Mouse (Mus musculus) midbrain, postnatal 0 days (tissue): ENCODE data around the gene Il11ra1. TPM values are rescaled to one million over a fixed set of nuclear protein-coding genes. Genes with fewer than 3 reads are reported as not detected.

Source experiments
- ATAC-seq: fragments of 200-750 bp; cut with Nextera tagmentation; 2 replicates; pipeline ENCODE4 v1.8.0; 2017; ENCODE audit warnings: moderate number of reproducible peaks, mild to moderate bottlenecking, moderate TSS enrichment, moderate library complexity; ENCODE audit not compliant: low FRiP score
- DNase-seq: peaks from one replicate; pipeline ENCODE4 v3.0.0-alpha.2; 2015; ENCODE audit warnings: low spot score
- H3K27ac ChIP-seq: fragments of 300-500 bp; sonication (generic); 2 replicates; pipeline ENCODE4 v1.5.1; 2014; ENCODE audit warnings: low read depth, mild to moderate bottlenecking, low read length, mixed read lengths
- H3K27me3 ChIP-seq: fragments of 300-500 bp; sonication (generic); 2 replicates; pipeline ENCODE4 v1.6.1; 2014; ENCODE audit warnings: low read length, control low read depth, mixed read lengths; ENCODE audit not compliant: insufficient read depth
- H3K36me3 ChIP-seq: fragments of 300-500 bp; sonication (generic); 2 replicates; pipeline ENCODE4 v1.6.1; 2014; ENCODE audit warnings: low read length, control low read depth, mixed read lengths; ENCODE audit not compliant: insufficient read depth
- H3K4me1 ChIP-seq: fragments of 300-500 bp; sonication (generic); 2 replicates; pipeline ENCODE4 v1.6.1; 2014; ENCODE audit warnings: mild to moderate bottlenecking, control low read depth, antibody characterized with exemption, low read length, mixed read lengths; ENCODE audit not compliant: insufficient read depth
- H3K4me2 ChIP-seq: fragments of 300-500 bp; sonication (generic); 2 replicates; pipeline ENCODE4 v1.6.1; 2014; ENCODE audit warnings: low read depth, mild to moderate bottlenecking, low read length, mixed read lengths; ENCODE audit not compliant: poor library complexity, severe bottlenecking
- H3K4me3 ChIP-seq: fragments of 300-500 bp; sonication (generic); 2 replicates; pipeline ENCODE4 v1.5.1; 2014; ENCODE audit warnings: low read depth, mild to moderate bottlenecking, low read length, moderate library complexity
- H3K9ac ChIP-seq: fragments of 300-500 bp; sonication (generic); replicated peaks from 2 replicates; pipeline ENCODE4 v1.6.1; 2014; ENCODE audit warnings: mild to moderate bottlenecking, low read length, moderate library complexity, mixed read lengths; ENCODE audit not compliant: poor library complexity, severe bottlenecking
- H3K9me3 ChIP-seq: fragments of 300-500 bp; sonication (generic); 2 replicates; pipeline ENCODE4 v1.6.1; 2016; ENCODE audit warnings: low read length, control low read depth
- CTCF ChIP-seq: IDR thresholded peaks from 2 replicates; pipeline ENCODE4 v1.5.1; 2016; ENCODE audit warnings: antibody characterized with exemption, mild to moderate bottlenecking
- WGBS: fragments of 180-500 bp; shearing (Covaris S2); extraction: QIAGEN DNeasy Blood & Tissue Kit; methylation state at CpG from one replicate; pipeline ENCODE4 v1.1.7; 2014; 5-methylcytosine and 5-hydroxymethylcytosine counted together
- polyA plus RNA-seq: library from polyadenylated mRNA; unstranded; fragments of >200 nt; fragmentation: Nextera tagmentation; extraction: Ambion mirVana; gene quantifications from 2 replicates; pipeline ENCODE4 v1.2.1, GENCODE M21; 2015
- total RNA-seq: library from RNA; depleted of rRNA; stranded (reverse); fragments of >200 nt; gene quantifications from 2 replicates; pipeline ENCODE4 v1.2.3, GENCODE M21; 2014

The Il11ra1 gene
- total and polyA plus RNA-seq, 2 experiments from 2014 or later: 26.5 to 28.8 TPM

GRCm38 (mm10) chr4:41715596-41715995 is 15.8 kb downstream of the Il11ra1 start:
- WGBS: 86% methylated on average over 5 of the region's 5 CpGs
- peak; percentile 57 for DNase-seq
- peaks cover 38% of the 10 kb centered on the region for H3K36me3 ChIP-seq

GRCm38 (mm10) chr4:41716834-41717233 is 17.0 kb downstream of the Il11ra1 start:
- Histone ChIP-seq H3K9ac (no peak overlapping the region), H3K4me1 (peaks cover 14% of the 10 kb centered on the region), H3K36me3 (peaks cover 38% of the 10 kb centered on the region), H3K27ac (no peak overlapping the region), H3K27me3 (no peaks in the 10 kb centered on the region), H3K4me2 (no peak overlapping the region), H3K4me3 (no peak overlapping the region), H3K9me3 (no peaks in the 10 kb centered on the region)
- no peak for TF ChIP-seq CTCF
- 71% methylated on average over 6 of the region's 6 CpGs for WGBS
- no peak for DNase-seq
- no peak for ATAC-seq

More at GRCm38 (mm10) chr4:41715596-41715995, 15.8 kb downstream of the Il11ra1 start:
- Histone ChIP-seq H3K4me1 (peaks cover 13% of the 10 kb centered on the region), H3K4me3 (no peak overlapping the region), H3K4me2 (no peak overlapping the region), H3K9me3 (no peaks in the 10 kb centered on the region), H3K9ac (no peak overlapping the region), H3K27ac (no peak overlapping the region), H3K27me3 (no peaks in the 10 kb centered on the region)
- ATAC-seq: no peak
- peak; percentile 77 for TF ChIP-seq CTCF

DNA sequence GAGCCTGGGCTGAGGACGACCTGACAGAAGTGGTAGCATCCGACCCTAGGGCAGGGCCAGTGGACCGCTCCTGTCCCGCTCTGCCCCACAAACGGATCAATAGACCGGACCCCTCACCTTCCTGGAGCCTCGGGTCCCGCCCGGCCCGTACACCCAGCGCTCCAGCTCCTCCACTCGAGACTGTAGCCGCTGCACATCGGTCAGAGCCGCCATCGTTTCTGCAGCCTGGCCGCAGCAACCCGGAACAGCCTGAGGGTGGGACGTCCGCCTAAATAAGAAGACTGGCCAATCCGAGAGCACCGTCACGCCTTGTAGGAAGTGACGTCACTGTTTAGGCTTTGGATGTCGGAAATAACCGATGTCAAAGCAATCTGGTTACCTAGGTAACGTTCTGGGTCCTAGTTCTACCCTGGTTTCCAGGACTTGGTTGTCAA is 23.1 kb downstream of the Il11ra1 start, which contains the start of gene Dctn3:
Gene Dctn3 (minus strand): TSS at position 253 of the 434 bp plus-strand sequence.
- Histone ChIP-seq H3K4me1 (peaks cover 9% of the 10 kb centered on the region; the same call in 1 of the 2 replicates), H3K4me3 (peak within 1 kb of the TSS; percentile 81), H3K27me3 (peaks cover 38% of the 10 kb centered on the region), H3K9me3 (no peaks in the 10 kb centered on the region), H3K9ac (peak within 1 kb of the TSS; percentile 83), H3K4me2 (peak within 1 kb of the TSS; percentile 72), H3K27ac (peak within 1 kb of the TSS; percentile 67; the same call in 1 of the 2 replicates), H3K36me3 (peaks cover 18% of the 10 kb centered on the region)
- WGBS: under 1% methylated on average over 27 of the region's 27 CpGs
- TF ChIP-seq CTCF: no peak
- ATAC-seq: peak; percentile 96
- DNase-seq: peak; percentile 99

DNA sequence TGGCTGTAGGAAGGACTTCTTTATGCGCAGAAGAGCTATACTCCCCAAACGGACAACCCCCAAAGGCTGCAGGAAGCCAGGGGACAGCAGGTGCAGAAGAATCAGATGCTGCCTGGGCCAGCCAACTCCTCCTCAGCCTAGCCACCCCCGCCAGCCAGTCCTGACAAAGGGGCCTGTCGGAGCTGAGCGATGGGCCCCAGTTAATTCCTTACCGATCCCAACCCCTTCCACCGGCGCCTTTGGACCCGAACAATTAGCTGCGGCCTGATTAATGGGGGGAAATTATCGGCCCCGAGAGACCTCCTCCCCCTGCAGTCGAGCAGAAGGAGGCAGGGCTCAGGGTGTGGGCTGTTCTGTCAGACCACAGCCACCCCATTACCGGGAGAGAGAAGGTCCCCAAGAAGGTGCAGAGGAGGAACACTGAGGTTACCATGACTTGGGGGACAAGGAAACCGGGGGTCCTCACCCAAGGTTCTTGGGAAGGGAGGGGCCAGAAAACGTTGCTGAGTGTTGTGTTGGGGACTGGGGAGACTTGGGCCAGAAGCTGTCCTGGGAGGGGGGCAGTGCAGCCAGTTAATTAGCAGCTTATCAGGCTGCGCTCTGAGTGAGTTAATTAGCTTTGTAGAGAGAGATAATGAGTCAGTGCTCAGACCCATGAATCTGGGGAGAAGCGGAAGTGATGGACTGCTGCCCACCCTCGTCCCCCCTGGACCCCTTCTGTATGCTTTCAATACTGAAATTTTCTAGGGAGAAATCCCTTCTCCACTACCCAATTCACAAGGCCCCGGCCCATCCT is 27.2 kb downstream of the Il11ra1 start:
- peaks cover 9% of the 10 kb centered on the region; the same call in 1 of the 2 replicates for H3K4me1 ChIP-seq
- no peaks in the 10 kb centered on the region for H3K9me3 ChIP-seq
- WGBS: 14% methylated on average over 20 of the region's 20 CpGs
- H3K4me3 ChIP-seq: no peak overlapping the region
- H3K4me2 ChIP-seq: no peak overlapping the region
- DNase-seq (no peak), ATAC-seq (no peak)
- H3K27ac ChIP-seq: no peak overlapping the region
- no peak for TF ChIP-seq CTCF
- H3K36me3 ChIP-seq: no peaks in the 10 kb centered on the region
- no peak overlapping the region for H3K9ac ChIP-seq
- peaks cover 70% of the 10 kb centered on the region for H3K27me3 ChIP-seq

- peaks cover 58% of the 10 kb centered on the region for H3K27me3 ChIP-seq
- peak within 1 kb of the TSS; percentile 50; the same call in 1 of the 2 replicates for H3K9ac ChIP-seq
- DNase-seq (peak; percentile 14), ATAC-seq (0 out of 2 replicates have a peak, but pooled peaks have one; percentile 16)
- WGBS: 2% methylated on average over 44 of the region's 50 CpGs
- no peak within 1 kb of the TSS for H3K27ac ChIP-seq
- TF ChIP-seq CTCF: no peak
- H3K4me2 ChIP-seq: peak within 1 kb of the TSS; percentile 91
- H3K4me1 ChIP-seq: peaks cover 5% of the 10 kb centered on the region; the same call in 1 of the 2 replicates
- peak within 1 kb of the TSS; percentile 43 for H3K4me3 ChIP-seq
- H3K36me3 ChIP-seq: no peaks in the 10 kb centered on the region
- H3K9me3 ChIP-seq: no peaks in the 10 kb centered on the region
Measured at GRCm38 (mm10) chr4:41731052-41731765, 31.4 kb downstream of the Il11ra1 start, which contains the start of gene Arid3c. Arid3c (minus strand) TSS chr4:41731142.
